Mouse (Mus musculus): ENCODE results near the gene Crispld2. TPM values are rescaled to one million over a fixed set of nuclear protein-coding genes. Genes with fewer than 3 reads are reported as not detected.

Gene Crispld2
- polyA plus RNA-seq, 2 experiments = 3.9 to 7.5 TPM

DNA sequence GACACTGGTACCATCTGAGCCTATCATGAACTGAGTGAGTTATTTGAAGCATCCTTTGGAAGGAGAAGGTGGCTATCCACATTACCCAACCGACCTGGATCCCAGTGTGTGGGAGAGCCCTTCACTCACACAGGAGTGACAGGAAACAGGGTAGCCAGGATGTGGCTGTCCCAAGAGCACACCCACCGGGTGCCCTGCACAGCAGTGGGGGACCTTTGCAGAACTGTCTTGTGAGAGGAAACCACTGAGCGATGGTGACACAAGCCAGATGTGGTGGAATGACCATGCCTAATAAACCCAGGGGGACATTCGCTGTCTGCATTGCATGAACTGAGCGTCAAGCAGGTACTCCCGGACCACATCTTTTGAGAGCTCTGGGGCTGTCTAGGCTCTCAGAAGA lies 34.8 kb downstream of the Crispld2 start:
- no peak overlapping the region for H3K9ac ChIP-seq (ENCODE audit: low read depth, low read length, severe bottlenecking)
- peaks cover 2% of the 10 kb centered on the region; the same call in 1 of the 2 replicates for H3K4me1 ChIP-seq (ENCODE audit: control insufficient read depth, insufficient read depth, low read length)
- no peak overlapping the region for H3K4me2 ChIP-seq (replicated peaks; ENCODE audit: low read depth, low read length, severe bottlenecking)
- TF ChIP-seq POLR2A (IDR thresholded peaks at IDR 0.05; ENCODE audit: borderline replicate concordance, extremely low read depth, insufficient read depth, insufficient read length) = no peak
- H3K4me3 ChIP-seq (replicated peaks; ENCODE audit: low read length) = no peak overlapping the region
- no peak overlapping the region for H3K27ac ChIP-seq (replicated peaks; ENCODE audit: low read depth, low read length)
- H3K9me3 ChIP-seq (ENCODE audit: control insufficient read depth, low read length) = no peaks in the 10 kb centered on the region
- no peaks in the 10 kb centered on the region for H3K27me3 ChIP-seq (ENCODE audit: control insufficient read depth, insufficient read depth, low read length)
- ATAC-seq (ENCODE audit: low FRiP score, low read depth) = no peak
- no peaks in the 10 kb centered on the region for H3K36me3 ChIP-seq (ENCODE audit: control insufficient read depth, insufficient read depth, low read length)
- WGBS = 76% methylated on average over 6 of the region's 6 CpGs
- DNase-seq (ENCODE audit: low spot score) = no peak

DNA sequence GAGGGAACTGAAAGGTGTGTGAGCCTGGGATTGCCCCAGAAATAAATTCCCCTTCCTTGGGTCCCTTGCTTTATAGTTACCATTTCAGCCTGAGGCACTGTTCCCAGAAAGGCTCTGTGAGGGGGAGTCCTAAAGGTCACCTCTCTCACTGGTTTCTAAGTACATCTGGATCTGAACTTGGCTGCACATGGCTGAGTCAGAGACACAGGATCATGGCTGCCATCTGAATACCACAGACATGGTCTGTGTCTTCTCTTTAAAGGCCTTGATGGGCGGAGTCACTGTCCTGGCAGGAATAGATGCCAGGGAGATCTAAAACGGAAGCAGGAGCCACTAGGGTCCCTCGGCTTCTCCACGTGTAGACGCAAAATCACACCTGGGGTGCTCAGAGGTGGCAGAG lies 38.2 kb downstream of the Crispld2 start:
- Histone ChIP-seq H3K4me2 (replicated peaks; ENCODE audit: low read depth, low read length, severe bottlenecking) (no peak overlapping the region), H3K36me3 (ENCODE audit: control insufficient read depth, insufficient read depth, low read length) (no peaks in the 10 kb centered on the region), H3K4me3 (replicated peaks; ENCODE audit: low read length) (no peak overlapping the region), H3K9me3 (ENCODE audit: control insufficient read depth, low read length) (no peaks in the 10 kb centered on the region), H3K4me1 (ENCODE audit: control insufficient read depth, insufficient read depth, low read length) (no peaks in the 10 kb centered on the region), H3K27me3 (ENCODE audit: control insufficient read depth, insufficient read depth, low read length) (no peaks in the 10 kb centered on the region), H3K27ac (replicated peaks; ENCODE audit: low read depth, low read length) (no peak overlapping the region), H3K9ac (ENCODE audit: low read depth, low read length, severe bottlenecking) (no peak overlapping the region)
- ATAC-seq (ENCODE audit: low FRiP score, low read depth) = no peak
- no peak for DNase-seq (ENCODE audit: low spot score)
- WGBS = 59% methylated on average over 5 of the region's 5 CpGs
- TF ChIP-seq POLR2A (IDR thresholded peaks at IDR 0.05; ENCODE audit: borderline replicate concordance, extremely low read depth, insufficient read depth, insufficient read length) = no peak

DNA sequence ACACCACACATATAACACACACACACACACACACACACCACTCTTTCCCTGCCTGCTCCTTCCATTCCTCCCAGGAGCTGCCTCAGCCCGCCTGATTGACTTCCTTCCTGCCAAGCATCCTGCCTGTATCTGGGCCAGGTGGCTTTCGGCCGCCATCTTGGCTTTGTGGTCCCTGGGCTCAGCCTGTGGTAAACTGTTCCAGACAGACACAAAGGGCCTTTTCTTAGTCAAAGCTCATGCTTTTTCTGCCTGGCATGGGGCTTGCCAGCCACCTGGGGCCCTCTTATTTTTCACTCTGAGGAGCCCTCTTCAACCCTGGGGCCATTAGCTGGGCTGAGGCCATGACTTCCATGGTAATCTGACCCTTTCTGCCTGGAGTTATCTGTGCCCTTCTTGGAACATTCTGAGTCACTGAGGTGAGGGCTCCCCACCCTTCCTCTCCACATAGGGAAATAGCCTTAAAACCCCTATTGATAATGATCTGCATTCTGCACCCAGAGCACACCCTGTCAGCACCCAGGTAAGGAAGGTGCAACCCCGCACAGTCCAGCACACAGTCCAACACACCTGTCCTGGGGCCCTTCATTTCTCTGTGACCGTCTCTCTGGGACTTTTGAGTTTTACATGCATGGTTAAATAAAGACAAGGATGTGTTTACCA lies 40.4 kb downstream of the Crispld2 start:
- Histone ChIP-seq H3K36me3 (ENCODE audit: control insufficient read depth, insufficient read depth, low read length) (no peaks in the 10 kb centered on the region), H3K27ac (replicated peaks; ENCODE audit: low read depth, low read length) (no peak overlapping the region), H3K9ac (ENCODE audit: low read depth, low read length, severe bottlenecking) (no peak overlapping the region), H3K27me3 (ENCODE audit: control insufficient read depth, insufficient read depth, low read length) (no peaks in the 10 kb centered on the region), H3K9me3 (ENCODE audit: control insufficient read depth, low read length) (no peaks in the 10 kb centered on the region), H3K4me3 (replicated peaks; ENCODE audit: low read length) (no peak overlapping the region), H3K4me2 (replicated peaks; ENCODE audit: low read depth, low read length, severe bottlenecking) (no peak overlapping the region), H3K4me1 (ENCODE audit: control insufficient read depth, insufficient read depth, low read length) (no peaks in the 10 kb centered on the region)
- WGBS = 86% methylated on average over 5 of the region's 5 CpGs
- TF ChIP-seq POLR2A (IDR thresholded peaks at IDR 0.05; ENCODE audit: borderline replicate concordance, extremely low read depth, insufficient read depth, insufficient read length) = no peak
- ATAC-seq (ENCODE audit: low FRiP score, low read depth) (no peak), DNase-seq (ENCODE audit: low spot score) (no peak)

DNA sequence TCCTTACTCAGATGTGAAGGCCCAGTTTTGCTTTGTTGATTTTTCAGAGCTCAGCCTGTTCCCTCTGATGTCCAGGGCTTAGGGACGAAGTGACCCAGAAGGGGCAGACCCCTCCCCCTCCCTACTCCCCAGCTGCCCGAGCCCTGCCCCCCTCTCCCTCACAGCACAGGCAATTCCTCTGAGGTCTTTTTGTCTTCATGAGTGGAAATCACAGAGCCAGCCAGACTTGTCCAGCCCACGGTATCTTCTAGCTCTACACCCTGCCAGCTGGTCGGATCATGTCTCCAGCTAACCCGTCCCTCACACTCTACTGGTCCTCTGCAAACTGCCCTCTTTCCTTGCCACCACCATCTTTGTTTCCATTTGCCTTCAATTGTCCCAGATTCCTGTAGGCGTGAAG lies 42.2 kb downstream of the Crispld2 start:
- 47% methylated on average over 6 of the region's 6 CpGs for WGBS
- Histone ChIP-seq H3K27me3 (ENCODE audit: control insufficient read depth, insufficient read depth, low read length) (no peaks in the 10 kb centered on the region), H3K4me1 (ENCODE audit: control insufficient read depth, insufficient read depth, low read length) (no peaks in the 10 kb centered on the region), H3K27ac (replicated peaks; ENCODE audit: low read depth, low read length) (no peak overlapping the region), H3K4me2 (replicated peaks; ENCODE audit: low read depth, low read length, severe bottlenecking) (no peak overlapping the region), H3K4me3 (replicated peaks; ENCODE audit: low read length) (no peak overlapping the region), H3K9ac (ENCODE audit: low read depth, low read length, severe bottlenecking) (no peak overlapping the region), H3K9me3 (ENCODE audit: control insufficient read depth, low read length) (no peaks in the 10 kb centered on the region), H3K36me3 (ENCODE audit: control insufficient read depth, insufficient read depth, low read length) (no peaks in the 10 kb centered on the region)
- no peak for ATAC-seq (ENCODE audit: low FRiP score, low read depth)
- no peak for DNase-seq (ENCODE audit: low spot score)
- TF ChIP-seq POLR2A (IDR thresholded peaks at IDR 0.05; ENCODE audit: borderline replicate concordance, extremely low read depth, insufficient read depth, insufficient read length) = no peak

DNA sequence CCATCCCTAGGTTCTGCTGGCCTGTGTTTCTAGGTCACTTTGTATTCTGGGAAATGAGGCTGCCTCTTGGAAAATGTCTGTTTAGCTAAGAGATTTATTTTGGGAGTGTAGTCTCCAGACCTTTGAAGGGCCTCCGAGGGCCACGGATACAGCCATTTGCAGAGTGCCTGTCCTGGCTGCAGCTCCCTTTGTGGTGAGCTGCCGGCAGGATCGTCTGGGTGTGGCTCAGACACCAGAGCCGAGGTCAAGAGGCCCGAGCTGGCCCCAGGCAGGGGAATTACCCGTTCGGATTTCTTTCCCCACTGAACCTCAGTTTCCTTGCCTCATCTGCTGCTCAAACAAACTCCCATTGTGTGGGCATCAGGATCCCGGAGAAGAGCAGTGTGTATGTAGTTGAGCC lies 43.9 kb downstream of the Crispld2 start:
- H3K27me3 ChIP-seq (ENCODE audit: control insufficient read depth, insufficient read depth, low read length) = no peaks in the 10 kb centered on the region
- ATAC-seq (ENCODE audit: low FRiP score, low read depth) (no peak), DNase-seq (ENCODE audit: low spot score) (no peak)
- no peaks in the 10 kb centered on the region for H3K4me1 ChIP-seq (ENCODE audit: control insufficient read depth, insufficient read depth, low read length)
- no peaks in the 10 kb centered on the region for H3K9me3 ChIP-seq (ENCODE audit: control insufficient read depth, low read length)
- no peak overlapping the region for H3K9ac ChIP-seq (ENCODE audit: low read depth, low read length, severe bottlenecking)
- no peaks in the 10 kb centered on the region for H3K36me3 ChIP-seq (ENCODE audit: control insufficient read depth, insufficient read depth, low read length)
- H3K27ac ChIP-seq (replicated peaks; ENCODE audit: low read depth, low read length) = no peak overlapping the region
- TF ChIP-seq POLR2A (IDR thresholded peaks at IDR 0.05; ENCODE audit: borderline replicate concordance, extremely low read depth, insufficient read depth, insufficient read length) = no peak
- 18% methylated on average over 9 of the region's 9 CpGs for WGBS
- H3K4me3 ChIP-seq (replicated peaks; ENCODE audit: low read length) = no peak overlapping the region
- no peak overlapping the region for H3K4me2 ChIP-seq (replicated peaks; ENCODE audit: low read depth, low read length, severe bottlenecking)
